Mouse (Mus musculus): ENCODE data around the gene Eng. TPM values are rescaled to one million over a fixed set of nuclear protein-coding genes. Genes with fewer than 3 reads are reported as not detected.

Eng gene
- polyA plus RNA-seq, 1 experiment, result 713 TPM

DNA sequence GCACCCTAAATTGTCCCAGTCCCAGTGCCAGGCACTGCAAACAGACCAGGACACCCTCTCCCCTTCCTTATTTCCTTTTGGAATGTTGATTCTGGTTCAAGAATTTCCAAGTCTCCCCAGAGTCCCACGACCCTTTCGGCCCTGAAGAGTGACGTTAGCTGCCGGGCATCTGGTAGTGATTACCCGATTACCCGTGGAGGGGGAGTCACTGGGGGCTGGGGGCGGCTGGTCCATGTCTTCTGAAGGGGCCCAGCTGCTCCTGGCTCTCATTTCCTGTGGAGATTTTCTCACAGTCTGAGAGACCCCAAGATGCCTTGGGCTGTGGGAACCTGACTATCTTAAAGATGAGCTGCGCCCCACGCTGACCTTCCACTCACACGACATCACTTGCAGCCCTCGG, 84.5 kb downstream of the Eng start:
- Histone ChIP-seq H3K4me1 (ENCODE audit: control insufficient read depth, insufficient read depth, low read length) (peaks cover 25% of the 10 kb centered on the region), H3K4me3 (replicated peaks; ENCODE audit: extremely low read depth, low read depth, low read length) (peak overlapping the region; percentile 13)
- DNase-seq, result no peak
- no peak for TF ChIP-seq POLR2A (IDR thresholded peaks at IDR 0.05; ENCODE audit: borderline replicate concordance, extremely low read depth, low read depth, low read length)
- TF ChIP-seq CTCF (IDR thresholded peaks at IDR 0.05; ENCODE audit: insufficient read depth, low read length), result no peak
- WGBS, result 21% methylated on average over 11 of the region's 11 CpGs

GRCm38 (mm10) chr2:32731911-32732310, 85.5 kb downstream of the Eng start:
- WGBS, result 45% methylated on average over 4 of the region's 4 CpGs
- no peak for TF ChIP-seq CTCF (IDR thresholded peaks at IDR 0.05; ENCODE audit: insufficient read depth, low read length)
- peak; percentile 14; the same call in 1 of the 2 replicates for TF ChIP-seq POLR2A (IDR thresholded peaks at IDR 0.05; ENCODE audit: borderline replicate concordance, extremely low read depth, low read depth, low read length)
- H3K4me1 ChIP-seq (ENCODE audit: control insufficient read depth, insufficient read depth, low read length), result peaks cover 30% of the 10 kb centered on the region
- H3K4me3 ChIP-seq (replicated peaks; ENCODE audit: extremely low read depth, low read depth, low read length), result no peak overlapping the region
- no peak for DNase-seq

Other genes starting within 250 kb of the Eng start
- 5.1 and 5.5 TPM in 2 replicates for gene Naif1, start 196.1 kb upstream of the Eng start, polyA plus RNA-seq (2012; rRNA removed)
- 19.9 and 21.9 TPM in 2 replicates for gene Slc25a25, start 195.2 kb upstream of the Eng start, polyA plus RNA-seq (2012; rRNA removed)
- 23.7 and 24.0 TPM in 2 replicates for gene Fam102a, start 111.3 kb upstream of the Eng start, polyA plus RNA-seq (2012; rRNA removed)
- gene Dpm2, start 75.7 kb upstream of the Eng start, polyA plus RNA-seq (2012; rRNA removed), result 116 and 118 TPM in 2 replicates
- 0.12 and 0.55 TPM in 2 replicates for gene Pip5kl1, start 71.8 kb upstream of the Eng start, polyA plus RNA-seq (2012; rRNA removed)
- gene 9430097D07Rik, start 70.9 kb upstream of the Eng start, polyA plus RNA-seq (2012; rRNA removed), result not detected in 2 replicates
- gene St6galnac4, start 59.5 kb upstream of the Eng start, polyA plus RNA-seq (2012; rRNA removed), result 39.5 and 40.4 TPM in 2 replicates
- gene St6galnac6, start 46.9 kb upstream of the Eng start, polyA plus RNA-seq (2012; rRNA removed), result 59.0 and 59.8 TPM in 2 replicates
- 27.6 and 65.9 TPM in 2 replicates for gene Ak1, start 24.8 kb upstream of the Eng start, polyA plus RNA-seq (2012; rRNA removed)
- gene Fpgs, start 57.5 kb downstream of the Eng start, polyA plus RNA-seq (2012; rRNA removed), result 42.1 and 42.3 TPM in 2 replicates
- gene Cdk9, start 66.5 kb downstream of the Eng start, polyA plus RNA-seq (2012; rRNA removed), result 103 and 137 TPM in 2 replicates
- gene Sh2d3c, start 74.5 kb downstream of the Eng start, polyA plus RNA-seq (2012; rRNA removed), result 167 and 260 TPM in 2 replicates
- gene 6330409D20Rik, start 94.4 kb downstream of the Eng start, polyA plus RNA-seq (2012; rRNA removed), result 0.18 and 0.41 TPM in 2 replicates
- gene Tor2a, start 110.6 kb downstream of the Eng start, polyA plus RNA-seq (2012; rRNA removed), result 65.3 and 67.8 TPM in 2 replicates
- 9.7 and 12.0 TPM in 2 replicates for gene Ttc16, start 129.0 kb downstream of the Eng start, polyA plus RNA-seq (2012; rRNA removed)
- gene Ptrh1, start 129.2 kb downstream of the Eng start, polyA plus RNA-seq (2012; rRNA removed), result 5.6 and 10.7 TPM in 2 replicates
- 2.1 and 2.4 TPM in 2 replicates for gene Cfap157, start 137.8 kb downstream of the Eng start, polyA plus RNA-seq (2012; rRNA removed)
- gene Stxbp1, start 200.7 kb downstream of the Eng start, polyA plus RNA-seq (2012; rRNA removed), result 26.3 and 37.9 TPM in 2 replicates
- gene Fam129b, start 229.5 kb downstream of the Eng start, polyA plus RNA-seq (2012; rRNA removed), result 205 and 224 TPM in 2 replicates